Mouse (Mus musculus): ENCODE results near the gene Tmf1.

The Tmf1 gene

GRCm38 (mm10) chr6:97106106-97106505 lies 72.8 kb downstream of the Tmf1 start:
- no peak for DNase-seq (ENCODE audit: low spot score)

GRCm38 (mm10) chr6:97104264-97104852 lies 74.6 kb downstream of the Tmf1 start:
- DNase-seq (ENCODE audit: low spot score), result no peak
